In the genomic region with DNA sequence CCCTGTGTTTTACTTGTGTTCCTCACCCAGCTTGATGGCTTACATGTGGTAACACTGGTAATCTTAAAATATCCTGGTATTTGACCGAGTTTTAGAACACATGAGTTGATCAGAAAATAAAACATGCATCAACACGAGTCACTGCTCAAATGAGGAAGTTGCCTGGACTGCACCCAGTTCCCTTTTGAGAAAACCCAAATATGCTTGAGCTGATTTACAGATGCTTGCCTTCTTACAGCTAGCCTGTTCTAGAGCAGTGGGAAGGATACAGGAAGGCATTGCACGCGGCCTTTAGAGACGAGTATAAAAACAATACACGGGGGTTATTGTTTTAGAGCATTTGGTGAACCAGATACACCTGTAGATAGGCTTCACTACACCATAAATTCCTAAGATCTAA, we compare ENCODE assay signal across 22 mouse cellular contexts. TPM values are rescaled to one million over a fixed set of nuclear protein-coding genes. Genes with fewer than 3 reads are reported as not detected.
DNase-seq lines count a peak whose midpoint lies in the region; ATAC-seq and TF ChIP-seq lines count a peak whose summit lies in the region.
"Had no signal": no experiment of that assay in that cellular context is flagged by ENCODE, and none has a peak within 500 bp of the region (broad histone marks: within the 10 kb centered on the region; RNA-seq: fewer than 3 reads in every experiment).

No protein-coding gene starts in this region.

- peak in 1 of 2 experiments; percentile 20 for DNase-seq in heart, adult 2 months
- DNase-seq in spleen, adult 2 months (ENCODE audit: low read depth in 1 of 2, low spot score in 2 of 2), result peak; percentile 13 to 26
- DNase-seq in spleen, adult 12 weeks (ENCODE audit: low spot score), result no peak
- DNase-seq in frontal cortex, postnatal 25 days (ENCODE audit: low spot score in 2 of 2), result no peak
- DNase-seq in testis, postnatal 14 days (ENCODE audit: low spot score), result no peak
- DNase-seq: cerebellum, adult 11 months; cerebellum, postnatal 36 days; heart, postnatal 10 days; kidney, adult 9 months; layer of hippocampus, postnatal 36 days; left cerebral cortex, postnatal 4 days; lung, postnatal 4 days; midbrain, embryonic 14.5 days; right cerebral cortex, postnatal 25 days; thymus, postnatal 36 days had no signal

- H3K4me1 ChIP-seq in heart, adult 2 months (ENCODE audit: control insufficient read depth, insufficient read depth, low read length), result peaks cover 7% of the 10 kb centered on the region
- H3K4me1 ChIP-seq in heart, embryonic 11.5 days (ENCODE audit: control insufficient read depth, insufficient read depth, low read length), result no peaks in the 10 kb centered on the region
- peaks cover 16% of the 10 kb centered on the region; the same call in 1 of the 2 replicates for H3K4me1 ChIP-seq in spleen, adult 2 months (ENCODE audit: control insufficient read depth, insufficient read depth, insufficient read length)
- H3K4me1 ChIP-seq: embryonic facial prominence, embryonic 12.5 days had no signal

- TF ChIP-seq EP300 in heart, adult 2 months (IDR thresholded peaks at IDR 0.05; ENCODE audit: insufficient read depth, low read depth, low read length), result no peak

- H3K79me2 ChIP-seq in heart, adult 2 months (replicated peaks; ENCODE audit: control insufficient read depth, insufficient read depth, low read length), result no peaks in the 10 kb centered on the region

- WGBS in heart, adult 2 months, result 40% methylated on average over 6 of the region's 6 CpGs
- 79% methylated on average over 6 of the region's 6 CpGs for WGBS in heart, embryonic 11.5 days (ENCODE audit: insufficient replicate concordance)
- WGBS in spleen, adult 2 months, result 30% methylated on average over 6 of the region's 6 CpGs

- H3K36me3 ChIP-seq in heart, adult 2 months (ENCODE audit: control insufficient read depth, insufficient read depth, low read length), result peaks cover 6% of the 10 kb centered on the region; the same call in 1 of the 2 replicates
- no peaks in the 10 kb centered on the region for H3K36me3 ChIP-seq in heart, embryonic 11.5 days (ENCODE audit: control insufficient read depth, insufficient read depth, low read length)
- H3K36me3 ChIP-seq in spleen, adult 2 months (ENCODE audit: control insufficient read depth, insufficient read depth, low read length), result peaks cover 3% of the 10 kb centered on the region; the same call in 1 of the 2 replicates
- H3K36me3 ChIP-seq: embryonic facial prominence, embryonic 12.5 days had no signal

- no peak for ATAC-seq in heart, embryonic 11.5 days (replicated peaks; ENCODE audit: insufficient number of reproducible peaks, low FRiP score, low TSS enrichment)
- peak; percentile 60 to 66 for ATAC-seq in hematopoietic stem cell, adult 5-6 weeks (replicated peaks in 1 of 2; ENCODE audit: insufficient read depth in 1 of 2, low FRiP score in 2 of 2, low TSS enrichment in 1 of 2, low read depth in 1 of 2, poor library complexity in 2 of 2, severe bottlenecking in 2 of 2)
- no peak for ATAC-seq in erythroblast, adult 5-6 weeks (replicated peaks; ENCODE audit: low FRiP score, poor library complexity, severe bottlenecking)
- ATAC-seq: activated CD4-positive, CD25-positive, alpha-beta regulatory T cell, adult 4 months; hindbrain, postnatal 0 days had no signal

- no peak overlapping the region for H3K4me2 ChIP-seq in heart, embryonic 11.5 days
- H3K4me2 ChIP-seq: embryonic facial prominence, embryonic 12.5 days had no signal

- no peak for TF ChIP-seq POLR2A in heart, adult 2 months (IDR thresholded peaks at IDR 0.05; ENCODE audit: insufficient read depth, low read depth, low read length)
- no peak for TF ChIP-seq POLR2A in spleen, adult 2 months (IDR thresholded peaks at IDR 0.05; ENCODE audit: low read depth, low read length)

- no peak overlapping the region for H3K4me3 ChIP-seq in heart, adult 2 months
- no peak overlapping the region for H3K4me3 ChIP-seq in heart, embryonic 11.5 days (ENCODE audit: low read depth, low read length)
- no peak overlapping the region for H3K4me3 ChIP-seq in spleen, adult 2 months (ENCODE audit: extremely low read depth, insufficient read depth, insufficient read length)
- H3K4me3 ChIP-seq: embryonic facial prominence, embryonic 12.5 days had no signal

- H3K27me3 ChIP-seq in heart, adult 2 months (ENCODE audit: control insufficient read depth, insufficient read depth, low read length), result no peaks in the 10 kb centered on the region
- H3K27me3 ChIP-seq in heart, embryonic 11.5 days (ENCODE audit: control insufficient read depth, insufficient read depth, low read length), result no peaks in the 10 kb centered on the region
- H3K27me3 ChIP-seq in spleen, adult 2 months (ENCODE audit: control insufficient read depth, insufficient read depth, low read length), result no peaks in the 10 kb centered on the region
- H3K27me3 ChIP-seq: embryonic facial prominence, embryonic 12.5 days had no signal

- H3K9ac ChIP-seq in heart, adult 2 months (ENCODE audit: low read depth, low read length), result no peak overlapping the region
- H3K9ac ChIP-seq in heart, embryonic 11.5 days (ENCODE audit: low read depth, low read length), result no peak overlapping the region
- H3K9ac ChIP-seq: embryonic facial prominence, embryonic 12.5 days; liver, embryonic 14.5 days had no signal

- no peak for TF ChIP-seq CTCF in heart, adult 2 months (IDR thresholded peaks at IDR 0.05)
- no peak for TF ChIP-seq CTCF in spleen, adult 2 months (IDR thresholded peaks at IDR 0.05; ENCODE audit: extremely low read depth, insufficient read depth, insufficient read length, insufficient replicate concordance)

- H3K9me3 ChIP-seq in heart, embryonic 11.5 days (replicated peaks; ENCODE audit: control insufficient read depth, low read length), result no peaks in the 10 kb centered on the region
- H3K9me3 ChIP-seq: embryonic facial prominence, embryonic 12.5 days had no signal

- H3K27ac ChIP-seq in heart, adult 2 months, result peak overlapping the region; percentile 67
- H3K27ac ChIP-seq in heart, embryonic 11.5 days (ENCODE audit: low read depth, low read length), result no peak overlapping the region
- peak overlapping the region; percentile 79 for H3K27ac ChIP-seq in spleen, adult 2 months (ENCODE audit: insufficient read depth, low read length)
- H3K27ac ChIP-seq: embryonic facial prominence, embryonic 12.5 days; hindbrain, postnatal 0 days; liver, embryonic 14.5 days had no signal

- intact Hi-C loops in heart, adult 2 months (cut with DNase I), result loop anchor here (10.0 kb wide), 1 partner anchor 252 kb away; a partner anchor contains a TSS

RNA-seq across cellular contexts. Expression of a gene that starts 31.8 kb away (rescaled TPM):
- total RNA-seq in heart, adult 2 months (2021), result 10 to 100 TPM; 61.5 to 64.2 TPM
- 38.2 and 82.1 TPM in 2 replicates for polyA plus RNA-seq in heart, adult 2 months (2012; rRNA removed)
- 26.5 and 31.9 TPM in 2 replicates for polyA plus RNA-seq in heart, embryonic 11.5 days (2014; fragmentation: Nextera tagmentation; extraction: Ambion mirVana)
- polyA plus RNA-seq in spleen, adult 2 months (2012; rRNA removed), result 26.3 and 31.8 TPM in 2 replicates
- total RNA-seq in hematopoietic stem cell, adult 5-6 weeks (2017), result 145 and 178 TPM in 2 replicates
- total RNA-seq in erythroblast, adult 5-6 weeks (2015; ENCODE audit: low replicate concordance), result 47.8 and 56.2 TPM in 2 replicates
- 25.8 and 37.2 TPM in 2 replicates for total RNA-seq in erythroblast, adult 5-6 weeks (2017; ENCODE audit: low replicate concordance)

Comparison
In these comparisons a context has a peak if more than half of its experiments do, and no peak if none do; other contexts are left out.
1. DNase-seq: peak in spleen, adult 2 months (2 of 2); none in spleen, adult 12 weeks (single experiment), frontal cortex, postnatal 25 days (0 of 2) and testis, postnatal 14 days (single experiment).
2. ATAC-seq: peak in hematopoietic stem cell, adult 5-6 weeks (2 of 2); none in heart, embryonic 11.5 days (single experiment) and erythroblast, adult 5-6 weeks (single experiment).